Mouse (Mus musculus) ES-Bruce4 (cell line): ENCODE data around the gene Farp2. TPM values are rescaled to one million over a fixed set of nuclear protein-coding genes. Genes with fewer than 3 reads are reported as not detected.
"Not testable (repeated sequence)": the region's sequence is repeated elsewhere in the genome, so short reads cannot be mapped to it uniquely, and the experiment has no call there.

ENCODE experiments used
- H3K27ac ChIP-seq: 2 replicates; pipeline ENCODE4 v1.5.1; 2012; ENCODE audit warnings: low read length, inconsistent platforms; ENCODE audit not compliant: insufficient read depth
- H3K27me3 ChIP-seq: 2 replicates; pipeline ENCODE4 v1.6.1; 2012; ENCODE audit warnings: mild to moderate bottlenecking, low read length, inconsistent platforms; ENCODE audit not compliant: control insufficient read depth, poor library complexity, insufficient read depth, severe bottlenecking
- H3K36me3 ChIP-seq: 2 replicates; pipeline ENCODE4 v1.6.1; 2012; ENCODE audit warnings: inconsistent platforms, mild to moderate bottlenecking, low read length, moderate library complexity; ENCODE audit not compliant: control insufficient read depth, poor library complexity, insufficient read depth, severe bottlenecking
- H3K4me1 ChIP-seq: one replicate; pipeline ENCODE4 v1.8.1; 2011; ENCODE audit warnings: low read length; ENCODE audit not compliant: control insufficient read depth, insufficient read depth
- H3K4me3 ChIP-seq: 2 replicates; pipeline ENCODE4 v1.5.1; 2011; ENCODE audit warnings: low read depth, mild to moderate bottlenecking, low read length
- H3K9ac ChIP-seq: 2 replicates; pipeline ENCODE4 v1.6.1; 2012; ENCODE audit warnings: low read depth, mild to moderate bottlenecking, inconsistent platforms; ENCODE audit not compliant: poor library complexity, severe bottlenecking
- H3K9me3 ChIP-seq: replicated peaks from 2 replicates; pipeline ENCODE4 v1.6.1; 2012; ENCODE audit warnings: mild to moderate bottlenecking, low read length, inconsistent platforms; ENCODE audit not compliant: control insufficient read depth, poor library complexity, insufficient read depth, severe bottlenecking
- CTCF ChIP-seq: IDR thresholded peaks from one replicate; pipeline ENCODE4 v1.8.1; 2011; ENCODE audit warnings: low read depth, low read length
- EP300 ChIP-seq: IDR thresholded peaks from 2 replicates; pipeline ENCODE4 v1.6.1; 2011; ENCODE audit warnings: low read depth, low read length; ENCODE audit not compliant: insufficient read depth
- POLR2A ChIP-seq: IDR thresholded peaks from one replicate; pipeline ENCODE4 v1.8.1; 2011; ENCODE audit warnings: low read length; ENCODE audit not compliant: insufficient read depth
- polyA plus RNA-seq: library from polyadenylated mRNA; stranded (reverse); fragments of >200 nt; gene quantifications from 2 replicates; pipeline ENCODE4 v1.2.4, GENCODE M21; 2011; ENCODE audit warnings: low read depth; ENCODE audit not compliant: missing spikeins, insufficient read depth, insufficient read length

Farp2 gene
- polyA plus RNA-seq, 1 experiment, result 4.0 TPM

DNA sequence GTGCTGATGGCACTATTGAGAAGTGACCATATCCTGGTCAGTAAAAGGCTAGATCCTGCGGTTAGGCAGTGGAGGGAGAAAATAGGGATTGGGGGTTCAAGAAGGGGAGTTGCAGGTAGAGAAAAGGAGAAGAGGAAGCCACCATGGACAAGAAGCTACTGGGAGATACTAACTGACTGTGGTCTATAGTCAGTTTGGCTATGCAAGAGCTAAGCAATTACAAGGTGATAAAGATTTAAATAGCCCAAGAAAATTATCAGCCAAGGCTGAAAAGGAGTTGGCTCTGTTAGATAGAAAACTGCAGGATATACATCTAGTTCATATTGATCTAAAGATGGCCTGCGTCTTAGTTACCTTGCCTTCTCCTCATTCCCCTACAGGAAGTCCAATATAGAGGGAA lies 130.8 kb downstream of the Farp2 start:
- H3K4me1 ChIP-seq, result no peaks in the 10 kb centered on the region
- TF ChIP-seq POLR2A (no peak), EP300 (no peak), CTCF (no peak)

DNA sequence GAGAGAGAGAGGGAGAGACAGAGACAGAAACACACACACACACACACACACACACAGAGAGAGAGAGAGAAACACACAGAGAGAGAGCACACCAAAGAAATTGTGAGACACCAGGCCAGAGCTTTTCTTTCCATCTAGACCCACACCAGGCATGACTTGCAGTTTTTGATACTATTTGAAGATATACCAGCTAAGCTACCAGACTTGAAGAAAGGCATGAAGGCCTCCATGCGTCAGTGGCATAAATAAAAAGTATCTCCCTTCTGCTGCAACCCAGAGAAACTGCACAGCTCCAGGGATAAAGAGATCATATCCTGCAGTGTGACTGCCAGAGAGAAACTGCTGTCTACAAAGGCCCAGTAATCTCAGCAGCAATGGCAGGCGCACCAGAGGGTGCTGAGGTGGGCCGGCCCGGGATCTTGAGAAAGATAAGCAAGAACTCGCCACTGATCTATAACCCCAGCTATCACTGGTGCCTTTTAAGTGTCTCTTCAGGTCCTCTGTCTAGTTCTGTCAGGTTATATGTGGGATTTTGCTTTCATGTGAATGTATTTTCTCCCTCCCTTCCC lies 137.8 kb downstream of the Farp2 start:
- Histone ChIP-seq H3K27ac (no peak overlapping the region), H3K9me3 (no peaks in the 10 kb centered on the region), H3K4me1 (no peaks in the 10 kb centered on the region), H3K36me3 (no peaks in the 10 kb centered on the region), H3K9ac (no peak overlapping the region), H3K27me3 (no peaks in the 10 kb centered on the region), H3K4me3 (no peak overlapping the region)
- TF ChIP-seq EP300, result no peak
- TF ChIP-seq CTCF, result no peak
- no peak for TF ChIP-seq POLR2A

More for the DNA sequence above, 130.8 kb downstream of the Farp2 start:
- H3K27ac ChIP-seq, result no peak overlapping the region
- H3K36me3 ChIP-seq, result no peaks in the 10 kb centered on the region
- no peaks in the 10 kb centered on the region for H3K27me3 ChIP-seq
- H3K9ac ChIP-seq, result no peak overlapping the region
- H3K9me3 ChIP-seq, result no peaks in the 10 kb centered on the region
- no peak overlapping the region for H3K4me3 ChIP-seq

DNA sequence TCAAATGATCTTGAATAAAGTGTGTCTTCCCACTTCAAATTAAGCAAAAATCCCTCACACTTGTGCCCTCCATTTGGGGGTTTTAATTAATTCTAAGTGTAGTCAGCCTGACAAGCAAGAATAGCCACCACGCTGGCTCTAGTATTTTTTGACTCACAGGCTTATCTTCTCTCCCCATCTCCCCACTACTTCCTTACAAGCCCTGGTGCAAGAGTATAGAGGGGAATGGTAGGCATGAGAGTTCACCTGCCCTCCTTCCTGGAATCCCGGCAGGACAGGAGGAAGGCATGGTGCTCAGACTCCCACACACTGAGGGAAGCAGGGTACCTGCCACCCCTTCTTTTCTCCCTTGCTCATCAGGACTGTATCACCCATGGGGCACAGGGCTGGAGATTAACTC lies 142.4 kb downstream of the Farp2 start:
- no peaks in the 10 kb centered on the region for H3K9me3 ChIP-seq
- no peaks in the 10 kb centered on the region for H3K27me3 ChIP-seq
- no peak overlapping the region for H3K4me3 ChIP-seq
- TF ChIP-seq POLR2A (no peak), EP300 (no peak), CTCF (no peak)
- H3K9ac ChIP-seq, result no peak overlapping the region
- H3K4me1 ChIP-seq, result no peaks in the 10 kb centered on the region
- H3K27ac ChIP-seq, result no peak overlapping the region
- H3K36me3 ChIP-seq, result no peaks in the 10 kb centered on the region

DNA sequence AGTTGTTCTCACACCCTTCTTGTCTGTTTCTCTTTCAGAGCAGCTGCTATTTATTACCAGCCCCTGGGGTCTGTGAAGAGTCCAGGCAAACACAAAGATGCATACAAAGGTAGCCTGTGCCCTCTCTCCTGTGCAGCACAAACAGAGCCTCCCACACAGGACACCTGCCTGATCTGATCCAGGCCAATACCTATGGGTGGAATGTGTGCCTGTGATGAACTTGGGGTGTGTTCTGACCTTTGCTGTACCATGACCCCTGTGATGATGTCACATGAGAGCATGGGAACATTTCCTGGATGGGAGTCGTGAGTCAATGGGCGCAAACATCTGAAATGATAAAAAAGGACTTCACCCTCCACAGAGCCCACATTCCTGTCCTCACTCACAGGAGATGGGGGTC lies 142.9 kb downstream of the Farp2 start:
- Histone ChIP-seq H3K4me3 (no peak overlapping the region), H3K9ac (no peak overlapping the region), H3K9me3 (no peaks in the 10 kb centered on the region), H3K4me1 (no peaks in the 10 kb centered on the region), H3K36me3 (no peaks in the 10 kb centered on the region), H3K27ac (no peak overlapping the region), H3K27me3 (no peaks in the 10 kb centered on the region)
- TF ChIP-seq POLR2A (no peak), CTCF (no peak)

DNA sequence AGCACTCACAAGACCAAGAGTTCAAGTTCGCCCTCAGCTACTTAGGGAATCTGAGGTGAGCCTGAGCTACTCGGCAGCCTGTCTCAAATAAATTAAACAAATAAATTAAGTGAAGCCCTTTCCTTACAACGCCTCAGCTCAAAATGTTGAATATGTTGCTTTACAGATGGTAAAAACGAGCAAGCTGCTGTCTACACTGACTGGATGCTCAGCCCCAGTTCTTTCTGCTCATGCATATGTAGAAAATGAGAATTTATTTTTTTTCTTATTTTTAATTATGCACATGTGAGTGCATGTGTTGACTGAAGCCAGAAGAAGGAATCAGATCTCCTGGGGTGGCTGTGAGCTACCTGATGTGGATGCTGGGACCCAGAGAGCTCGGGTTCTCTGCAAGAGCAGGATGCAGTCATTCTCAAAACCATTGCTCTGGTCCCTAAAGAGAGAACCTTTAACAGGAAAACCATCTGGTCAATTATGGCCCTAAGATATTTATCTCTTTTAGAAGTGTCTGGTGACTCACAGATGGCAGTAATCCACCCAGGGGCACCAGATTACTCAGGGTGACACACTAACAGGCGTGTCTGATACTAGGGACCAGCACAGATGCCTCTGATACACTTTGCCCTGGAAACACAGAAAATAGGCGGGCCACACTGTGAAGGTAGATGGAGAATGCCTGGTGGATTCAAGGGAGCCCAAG lies 144.6 kb downstream of the Farp2 start:
- no peaks in the 10 kb centered on the region for H3K9me3 ChIP-seq
- H3K4me3 ChIP-seq, result no peak overlapping the region
- no peaks in the 10 kb centered on the region for H3K27me3 ChIP-seq
- H3K36me3 ChIP-seq, result no peaks in the 10 kb centered on the region
- TF ChIP-seq POLR2A (no peak), CTCF (no peak), EP300 (no peak)
- no peak overlapping the region for H3K9ac ChIP-seq
- no peaks in the 10 kb centered on the region for H3K4me1 ChIP-seq
- no peak overlapping the region for H3K27ac ChIP-seq

DNA sequence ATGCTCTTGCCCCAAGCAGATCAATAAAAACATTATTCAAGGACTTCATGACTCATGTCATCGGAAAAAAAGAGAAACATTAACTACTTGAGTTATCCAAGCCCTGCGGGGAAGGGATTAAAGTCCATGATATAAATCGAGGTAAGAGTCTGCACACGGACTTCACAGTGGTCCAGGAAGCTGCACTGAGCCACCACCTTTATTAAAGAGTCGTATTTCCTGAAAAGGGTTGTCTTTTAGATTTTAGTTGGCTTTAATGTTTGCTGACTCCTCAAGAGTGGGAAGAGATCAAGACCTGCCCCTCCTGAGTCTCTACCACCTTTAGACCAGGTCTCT lies 145.1 kb downstream of the Farp2 start:
- Histone ChIP-seq H3K27ac (no peak overlapping the region), H3K9ac (no peak overlapping the region), H3K27me3 (no peaks in the 10 kb centered on the region), H3K9me3 (no peaks in the 10 kb centered on the region), H3K4me1 (no peaks in the 10 kb centered on the region), H3K4me3 (no peak overlapping the region), H3K36me3 (no peaks in the 10 kb centered on the region)
- TF ChIP-seq EP300 (no peak), CTCF (no peak), POLR2A (no peak)

DNA sequence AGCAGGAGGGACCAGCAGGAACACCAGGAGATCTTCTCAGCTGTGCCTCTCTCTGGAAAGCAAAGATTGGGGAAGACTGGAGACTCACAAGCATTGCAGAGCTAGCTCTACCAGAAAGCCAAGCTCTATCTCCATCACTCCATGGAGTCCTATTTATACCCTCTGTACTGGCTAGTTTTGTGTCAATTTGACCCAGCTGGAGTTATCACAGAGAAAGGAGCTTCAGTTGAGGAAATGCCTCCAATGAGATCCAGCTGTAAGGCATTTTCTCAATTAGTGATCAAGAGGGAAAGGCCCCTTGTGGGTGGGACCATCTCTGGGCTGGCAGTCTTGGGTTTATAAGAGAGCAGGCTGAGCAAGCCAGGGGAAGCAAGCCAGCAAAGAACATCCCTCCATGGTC lies 146.7 kb downstream of the Farp2 start, which contains the start of gene Stk25:
TSS of gene Stk25 (minus strand) at position 101 of the 400 bp plus-strand sequence.
- not testable (repeated sequence) for H3K9ac ChIP-seq, H3K9me3 ChIP-seq, H3K27ac ChIP-seq, H3K4me1 ChIP-seq, H3K27me3 ChIP-seq, H3K36me3 ChIP-seq, H3K4me3 ChIP-seq
